Mouse (Mus musculus) neural tube, embryonic 15.5 days (tissue): ENCODE results near the gene Il1rap. TPM values are rescaled to one million over a fixed set of nuclear protein-coding genes. Genes with fewer than 3 reads are reported as not detected.

Source experiments
- ATAC-seq: fragments of 200-750 bp; cut with Nextera tagmentation; 2 replicates; pipeline ENCODE4 v1.8.0; 2017; ENCODE audit warnings: mild to moderate bottlenecking, moderate TSS enrichment, moderate library complexity; ENCODE audit not compliant: low FRiP score
- H3K27ac ChIP-seq: fragments of 300-500 bp; sonication (generic); replicated peaks from 2 replicates; pipeline ENCODE4 v1.5.1; 2015; ENCODE audit warnings: mild to moderate bottlenecking, inconsistent platforms
- H3K27me3 ChIP-seq: fragments of 300-500 bp; sonication (generic); replicated peaks from 2 replicates; pipeline ENCODE4 v1.6.1; 2015; ENCODE audit warnings: inconsistent platforms
- H3K36me3 ChIP-seq: fragments of 300-500 bp; sonication (generic); 2 replicates; pipeline ENCODE4 v1.6.1; 2015; ENCODE audit warnings: inconsistent platforms
- H3K4me1 ChIP-seq: fragments of 300-500 bp; sonication (generic); 2 replicates; pipeline ENCODE4 v1.6.1; 2015; ENCODE audit warnings: inconsistent platforms
- H3K4me2 ChIP-seq: fragments of 300-500 bp; sonication (generic); 2 replicates; pipeline ENCODE4 v1.6.1; 2015; ENCODE audit warnings: inconsistent platforms, mild to moderate bottlenecking, moderate library complexity
- H3K4me3 ChIP-seq: fragments of 300-500 bp; sonication (generic); replicated peaks from 2 replicates; pipeline ENCODE4 v1.5.1; 2015; ENCODE audit warnings: mild to moderate bottlenecking, inconsistent platforms
- H3K9ac ChIP-seq: fragments of 300-500 bp; sonication (generic); replicated peaks from 2 replicates; pipeline ENCODE4 v1.6.1; 2015; ENCODE audit warnings: mild to moderate bottlenecking, inconsistent platforms
- H3K9me3 ChIP-seq: fragments of 300-500 bp; sonication (generic); replicated peaks from 2 replicates; pipeline ENCODE4 v1.6.1; 2016; ENCODE audit warnings: inconsistent platforms
- WGBS: fragments of 180-500 bp; shearing (Covaris S2); methylation state at CpG from one replicate; pipeline ENCODE4 v1.1.7; 2015; ENCODE audit warnings: mixed read lengths; 5-methylcytosine and 5-hydroxymethylcytosine counted together
- polyA plus RNA-seq: library from polyadenylated mRNA; unstranded; fragments of >200 nt; fragmentation: Nextera tagmentation; extraction: Ambion mirVana; gene quantifications from 2 replicates; pipeline ENCODE4 v1.2.1, GENCODE M21; 2015

Il1rap gene
- polyA plus RNA-seq: 12.3 and 13.7 TPM in 2 replicates

GRCm38 (mm10) chr16:26581048-26581912 is at the start of gene Il1rap:
TSS of gene Il1rap (plus strand) at chr16:26581704.
- Histone ChIP-seq H3K4me1 (peaks cover 14% of the 10 kb centered on the region; the same call in 1 of the 2 replicates), H3K27ac (0 out of 2 replicates have a peak within 1 kb of the TSS, but pooled peaks have one; percentile 60), H3K4me2 (peak within 1 kb of the TSS; percentile 89), H3K36me3 (no peaks in the 10 kb centered on the region), H3K9ac (peak within 1 kb of the TSS; percentile 59), H3K4me3 (peak within 1 kb of the TSS; percentile 64), H3K9me3 (no peaks in the 10 kb centered on the region), H3K27me3 (no peaks in the 10 kb centered on the region)
- peak; percentile 98 for ATAC-seq
- 4% methylated on average over 51 of the region's 51 CpGs for WGBS

- 81% methylated on average over 1 of the region's 1 CpGs for WGBS
- Histone ChIP-seq H3K4me3 (no peak overlapping the region), H3K4me2 (no peak overlapping the region), H3K27me3 (no peaks in the 10 kb centered on the region), H3K27ac (no peak overlapping the region), H3K9ac (no peak overlapping the region), H3K9me3 (no peaks in the 10 kb centered on the region), H3K4me1 (peaks cover 8% of the 10 kb centered on the region), H3K36me3 (no peaks in the 10 kb centered on the region)
- no peak for ATAC-seq
These were observed 49.2 kb upstream of the Il1rap start for GRCm38 (mm10) chr16:26532287-26532686.

DNA sequence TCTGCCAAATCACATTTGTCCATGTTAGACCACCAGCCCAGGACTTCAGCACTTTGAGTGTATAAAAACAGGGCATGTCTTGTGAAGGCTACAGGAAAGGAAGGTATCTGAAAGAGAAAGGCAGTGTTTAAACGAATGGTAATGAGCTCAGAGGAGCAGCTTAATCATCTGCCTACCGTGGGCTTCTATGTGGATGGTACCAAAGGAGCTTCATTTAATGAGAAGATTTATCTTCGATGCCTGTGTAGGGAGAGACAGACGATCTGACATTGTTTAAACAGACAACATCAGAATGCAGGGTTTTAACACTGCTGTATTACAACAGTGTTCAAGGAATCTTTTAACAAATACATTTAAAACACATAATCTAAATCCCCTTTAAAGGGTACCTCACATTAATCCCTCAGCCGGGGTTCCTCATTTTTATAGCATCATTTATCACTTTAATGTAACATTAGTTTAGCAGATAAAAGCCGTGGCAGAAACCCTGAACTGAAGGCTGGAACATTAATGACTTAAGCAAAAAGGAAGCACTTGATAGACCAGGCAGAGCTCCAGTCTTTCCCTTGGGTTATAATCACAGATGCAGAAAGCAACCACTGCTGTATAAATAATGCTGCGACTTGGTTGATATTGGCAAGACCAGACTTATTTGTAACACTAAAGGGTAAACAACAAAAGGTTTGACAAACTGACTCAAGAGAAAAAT is 35.2 kb upstream of the Il1rap start:
- Histone ChIP-seq H3K9ac (no peak overlapping the region), H3K4me2 (peak overlapping the region; percentile 13), H3K9me3 (no peaks in the 10 kb centered on the region), H3K27me3 (no peaks in the 10 kb centered on the region), H3K27ac (peak overlapping the region; percentile 18; the same call in 1 of the 2 replicates), H3K4me1 (peaks cover 21% of the 10 kb centered on the region), H3K36me3 (no peaks in the 10 kb centered on the region), H3K4me3 (no peak overlapping the region)
- ATAC-seq: peak; percentile 73; the same call in 1 of the 2 replicates
- WGBS: 8% methylated on average over 7 of the region's 7 CpGs

DNA sequence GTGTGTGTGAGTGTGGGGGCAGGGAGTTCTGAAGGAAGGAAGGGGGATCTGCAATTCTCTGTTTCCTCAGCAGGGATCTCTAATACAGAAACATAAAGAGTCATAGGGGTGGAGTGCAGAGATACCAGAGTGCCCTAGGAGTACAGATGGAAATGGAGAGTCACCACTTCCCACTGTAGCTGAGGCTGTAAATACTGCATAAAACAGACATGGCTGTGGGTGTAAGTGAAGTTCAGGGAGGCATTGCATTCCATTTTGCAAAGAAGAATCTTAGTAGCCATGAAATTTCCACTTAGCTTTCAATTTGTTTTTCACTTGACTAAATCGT is 34.7 kb upstream of the Il1rap start:
- Histone ChIP-seq H3K27ac (peak overlapping the region; percentile 18; the same call in 1 of the 2 replicates), H3K4me2 (peak overlapping the region; percentile 13), H3K9me3 (no peaks in the 10 kb centered on the region), H3K9ac (no peak overlapping the region), H3K4me1 (peaks cover 21% of the 10 kb centered on the region), H3K4me3 (no peak overlapping the region), H3K36me3 (no peaks in the 10 kb centered on the region), H3K27me3 (no peaks in the 10 kb centered on the region)
- 35% methylated on average over 1 of the region's 1 CpGs for WGBS
- ATAC-seq: peak; percentile 53; the same call in 1 of the 2 replicates

DNA sequence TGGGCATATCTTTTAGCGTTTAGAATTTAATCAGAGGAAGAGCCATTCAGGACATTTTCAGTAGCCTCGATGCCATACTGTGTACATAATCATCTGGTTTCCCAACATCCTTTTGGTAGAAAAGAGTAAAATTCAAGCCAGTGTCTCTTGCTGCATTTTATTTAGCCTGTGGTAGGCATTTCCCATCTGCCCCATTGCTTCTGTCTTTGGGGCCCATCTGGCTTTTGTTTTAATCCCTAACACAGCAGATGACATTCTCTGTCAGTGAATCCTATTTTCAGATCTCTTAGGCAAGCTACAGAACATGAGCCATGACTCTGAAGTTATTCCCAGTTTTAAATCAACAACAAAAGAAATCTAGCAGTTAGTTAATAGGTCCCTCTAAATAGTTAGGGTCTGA is 32.3 kb upstream of the Il1rap start:
- no peaks in the 10 kb centered on the region for H3K27me3 ChIP-seq
- H3K9me3 ChIP-seq: no peaks in the 10 kb centered on the region
- peaks cover 21% of the 10 kb centered on the region for H3K4me1 ChIP-seq
- H3K4me2 ChIP-seq: no peak overlapping the region
- H3K9ac ChIP-seq: no peak overlapping the region
- H3K27ac ChIP-seq: no peak overlapping the region
- no peak overlapping the region for H3K4me3 ChIP-seq
- ATAC-seq: no peak
- 86% methylated on average over 2 of the region's 2 CpGs for WGBS
- H3K36me3 ChIP-seq: no peaks in the 10 kb centered on the region

DNA sequence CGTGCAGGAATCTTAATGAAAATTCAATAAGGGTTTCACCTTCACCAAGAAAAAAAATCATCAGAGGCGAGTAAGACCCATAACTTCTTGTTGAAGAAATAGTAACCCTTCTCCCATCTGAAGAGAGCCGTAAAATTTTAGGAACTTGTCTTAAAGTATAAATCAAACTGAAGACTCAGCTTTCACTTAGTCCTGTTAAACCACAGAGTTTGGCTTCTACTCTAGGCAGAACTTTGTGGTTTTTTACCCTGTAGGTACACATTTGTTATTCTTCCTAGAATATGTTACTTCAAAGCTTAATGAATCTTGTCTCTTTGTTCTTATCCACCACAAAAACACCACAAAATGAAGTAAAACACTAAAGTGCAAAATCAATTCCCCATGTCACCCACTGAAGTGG is 29.3 kb upstream of the Il1rap start:
- Histone ChIP-seq H3K36me3 (no peaks in the 10 kb centered on the region), H3K4me3 (no peak overlapping the region), H3K9me3 (no peaks in the 10 kb centered on the region), H3K4me1 (peaks cover under 1% of the 10 kb centered on the region; the same call in 1 of the 2 replicates), H3K27me3 (no peaks in the 10 kb centered on the region), H3K27ac (no peak overlapping the region), H3K4me2 (no peak overlapping the region), H3K9ac (no peak overlapping the region)
- no peak for ATAC-seq
- WGBS: 92% methylated on average over 3 of the region's 3 CpGs

- ATAC-seq: no peak
- no peaks in the 10 kb centered on the region for H3K27me3 ChIP-seq
- no peak overlapping the region for H3K4me3 ChIP-seq
- H3K4me1 ChIP-seq: no peaks in the 10 kb centered on the region
- H3K9ac ChIP-seq: no peak overlapping the region
- H3K4me2 ChIP-seq: no peak overlapping the region
- WGBS: 96% methylated on average over 1 of the region's 1 CpGs
- no peaks in the 10 kb centered on the region for H3K36me3 ChIP-seq
- no peak overlapping the region for H3K27ac ChIP-seq
- H3K9me3 ChIP-seq: no peaks in the 10 kb centered on the region
These were observed 22.7 kb upstream of the Il1rap start for GRCm38 (mm10) chr16:26558797-26559196.

DNA sequence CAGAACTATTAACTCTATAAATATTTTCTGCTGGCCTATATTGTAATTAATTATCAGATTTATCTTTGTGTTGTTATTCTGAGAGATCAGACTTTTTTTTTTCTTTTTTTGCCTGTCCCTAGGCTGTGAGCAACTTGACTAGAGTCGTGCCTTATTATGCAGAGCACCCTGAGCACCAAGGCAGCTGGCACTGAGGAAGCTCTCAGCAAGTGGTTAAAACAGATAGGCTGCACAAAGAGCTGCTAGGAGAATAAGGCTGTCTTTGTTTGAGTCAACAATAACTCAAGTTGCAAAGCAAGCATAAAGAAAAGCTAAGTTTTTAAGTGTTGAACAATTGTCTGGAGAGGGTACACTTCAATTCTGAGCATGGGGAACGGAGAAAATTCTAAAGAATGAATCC is 19.8 kb upstream of the Il1rap start:
- Histone ChIP-seq H3K27me3 (no peaks in the 10 kb centered on the region), H3K36me3 (no peaks in the 10 kb centered on the region), H3K27ac (no peak overlapping the region), H3K4me3 (no peak overlapping the region), H3K9me3 (no peaks in the 10 kb centered on the region), H3K4me1 (no peaks in the 10 kb centered on the region), H3K9ac (no peak overlapping the region), H3K4me2 (no peak overlapping the region)
- no peak for ATAC-seq
- 13% methylated on average over 2 of the region's 2 CpGs for WGBS

DNA sequence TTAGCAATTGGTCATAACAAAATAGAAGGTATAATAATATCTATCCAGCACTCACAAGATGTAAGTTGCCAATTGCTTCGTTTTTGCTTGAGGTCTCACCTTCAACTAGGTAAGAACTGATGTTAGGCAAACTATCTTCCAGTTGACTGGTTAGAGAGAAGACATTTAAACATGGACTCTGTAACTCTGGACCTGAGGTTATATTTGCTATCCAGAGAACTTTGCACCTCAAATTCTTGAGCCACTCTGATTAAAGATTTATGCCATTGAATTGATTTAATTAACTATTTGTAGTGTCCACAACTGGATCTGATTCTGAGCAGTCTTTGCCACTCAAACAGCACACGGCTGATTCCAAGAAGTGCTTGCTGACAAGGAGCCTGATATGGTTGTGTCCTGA is 18.7 kb upstream of the Il1rap start:
- H3K4me2 ChIP-seq: no peak overlapping the region
- no peak overlapping the region for H3K27ac ChIP-seq
- H3K36me3 ChIP-seq: no peaks in the 10 kb centered on the region
- no peaks in the 10 kb centered on the region for H3K4me1 ChIP-seq
- H3K9me3 ChIP-seq: no peaks in the 10 kb centered on the region
- 86% methylated on average over 2 of the region's 2 CpGs for WGBS
- ATAC-seq: no peak
- H3K27me3 ChIP-seq: no peaks in the 10 kb centered on the region
- no peak overlapping the region for H3K4me3 ChIP-seq
- no peak overlapping the region for H3K9ac ChIP-seq

DNA sequence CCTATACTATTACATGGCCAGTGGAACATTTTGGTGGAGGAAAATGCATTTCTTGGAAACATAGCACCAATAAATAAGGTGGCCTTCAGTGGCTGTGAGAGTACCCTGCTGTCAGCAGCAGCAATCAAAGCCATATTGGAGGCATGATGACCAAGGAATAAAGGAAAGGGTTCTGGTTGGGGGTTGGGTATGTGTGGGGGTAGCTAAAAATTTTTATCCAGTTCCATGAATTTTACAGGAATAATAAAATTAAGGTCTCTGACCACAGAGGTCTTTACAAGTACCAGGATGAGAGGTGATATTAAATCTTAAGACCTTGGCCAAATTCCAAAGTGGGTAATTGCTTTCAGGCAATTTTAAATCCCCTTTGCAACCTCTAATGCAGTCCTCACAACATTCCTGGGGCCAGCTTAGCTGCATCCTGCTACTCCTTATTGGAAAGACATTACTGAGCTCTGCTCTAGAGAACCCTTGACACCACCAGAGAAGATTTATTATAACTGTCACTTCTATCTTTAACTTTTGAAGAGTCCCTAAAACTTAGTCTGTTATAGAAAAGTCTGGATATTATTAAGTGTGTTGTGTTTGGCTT is 12.0 kb upstream of the Il1rap start:
- H3K27me3 ChIP-seq: no peaks in the 10 kb centered on the region
- H3K9me3 ChIP-seq: no peaks in the 10 kb centered on the region
- no peak for ATAC-seq
- H3K27ac ChIP-seq: no peak overlapping the region
- H3K4me2 ChIP-seq: no peak overlapping the region
- H3K9ac ChIP-seq: no peak overlapping the region
- H3K4me3 ChIP-seq: no peak overlapping the region
- H3K4me1 ChIP-seq: no peaks in the 10 kb centered on the region
- no peaks in the 10 kb centered on the region for H3K36me3 ChIP-seq

GRCm38 (mm10) chr16:26571836-26572235 is 9.7 kb upstream of the Il1rap start:
- no peaks in the 10 kb centered on the region for H3K9me3 ChIP-seq
- no peak overlapping the region for H3K4me3 ChIP-seq
- no peak overlapping the region for H3K9ac ChIP-seq
- 98% methylated on average over 2 of the region's 2 CpGs for WGBS
- no peak overlapping the region for H3K4me2 ChIP-seq
- no peak for ATAC-seq
- H3K27ac ChIP-seq: no peak overlapping the region
- H3K27me3 ChIP-seq: no peaks in the 10 kb centered on the region
- H3K36me3 ChIP-seq: no peaks in the 10 kb centered on the region
- no peaks in the 10 kb centered on the region for H3K4me1 ChIP-seq
